Mouse (Mus musculus) spleen, embryonic (tissue): ENCODE results near the gene Lrp2.
"Not testable (repeated sequence)": the region's sequence is repeated elsewhere in the genome, so short reads cannot be mapped to it uniquely, and the experiment has no call there.

Experiments
- CTCF ChIA-PET: fragments of 350-600 bp; sonication (Branson Sonifier 250); formaldehyde crosslinking; loops from one replicate; lab custom pipeline; 2022; lab: Charles Lee

Lrp2 gene

DNA sequence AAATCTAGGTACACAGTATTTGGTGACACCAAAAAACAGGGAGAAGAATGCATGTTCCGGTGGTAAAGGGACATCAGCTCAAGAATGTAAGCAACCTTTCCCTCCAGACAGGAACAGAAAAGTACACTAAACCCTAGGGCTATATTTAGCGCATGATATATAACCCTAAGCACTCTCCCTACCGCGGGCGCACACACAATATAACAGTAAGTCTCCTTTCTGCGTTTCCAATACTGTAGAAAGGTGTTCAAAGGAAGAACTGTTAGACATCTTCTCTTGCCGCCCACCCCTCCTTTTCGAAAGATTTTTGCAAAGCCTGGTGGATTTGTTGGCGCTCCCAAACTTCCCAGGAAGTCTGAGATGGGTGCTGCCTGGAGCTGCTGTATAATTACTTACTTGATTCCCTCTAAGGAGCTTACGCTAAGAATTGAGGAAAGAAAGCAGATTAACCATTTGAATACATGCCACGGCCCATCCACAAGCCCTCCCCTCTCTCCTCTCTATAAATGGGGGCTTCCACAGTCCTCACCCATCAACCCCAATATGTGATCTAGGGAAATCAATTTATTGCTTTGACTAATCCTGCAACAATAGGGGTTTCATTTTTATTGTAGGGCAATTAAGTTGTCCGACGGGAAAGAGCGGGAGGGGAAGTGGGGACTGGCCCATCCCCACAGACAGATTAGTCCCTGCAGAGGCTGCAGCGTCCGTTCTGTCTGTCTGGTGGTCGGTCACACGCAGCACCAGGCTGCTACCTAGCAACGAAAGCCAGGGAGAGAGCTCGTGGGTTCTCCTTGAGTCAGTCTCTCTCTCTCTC lies 1.5 kb downstream of the Lrp2 start:
- CTCF ChIA-PET = no interaction called here

DNA sequence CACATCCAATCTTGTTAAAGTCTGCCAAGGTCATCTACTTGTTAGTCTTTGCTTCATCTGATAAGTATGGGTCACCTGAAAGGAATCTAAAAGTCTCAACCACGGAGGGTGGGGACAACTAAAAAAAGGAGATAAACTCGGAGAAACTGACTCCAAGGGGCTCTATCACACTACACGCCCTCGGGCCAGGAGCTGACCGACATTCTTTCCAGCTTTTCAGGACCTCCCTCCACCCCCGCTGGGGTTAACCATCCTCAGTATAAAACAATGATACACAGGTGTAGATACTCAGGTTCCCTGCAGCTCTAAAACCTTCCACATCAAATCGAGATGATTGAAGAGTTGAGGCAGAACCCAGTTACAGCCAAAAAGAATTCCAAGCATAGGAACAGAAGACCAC lies 3.0 kb downstream of the Lrp2 start:
- CTCF ChIA-PET = no interaction called here

DNA sequence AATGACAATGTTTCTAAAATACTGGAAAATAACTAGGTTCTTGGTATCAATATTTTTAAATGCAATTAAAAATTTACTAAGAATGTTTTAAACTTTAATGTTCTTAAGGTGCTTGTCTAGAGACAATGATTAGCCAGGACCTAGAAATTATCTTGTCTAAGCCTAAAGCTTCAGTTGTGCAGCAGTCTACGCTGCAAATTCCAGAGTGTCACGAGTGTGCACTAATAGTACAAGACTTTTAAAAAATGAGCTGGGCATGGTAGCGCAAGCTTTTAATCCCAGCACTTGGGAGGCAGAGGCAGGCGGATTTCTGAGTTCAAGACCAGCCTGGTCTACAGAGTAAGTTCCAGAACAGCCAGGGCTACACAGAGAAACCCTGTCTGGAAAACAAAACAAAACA lies 3.8 kb downstream of the Lrp2 start:
- CTCF ChIA-PET = not testable (repeated sequence)

DNA sequence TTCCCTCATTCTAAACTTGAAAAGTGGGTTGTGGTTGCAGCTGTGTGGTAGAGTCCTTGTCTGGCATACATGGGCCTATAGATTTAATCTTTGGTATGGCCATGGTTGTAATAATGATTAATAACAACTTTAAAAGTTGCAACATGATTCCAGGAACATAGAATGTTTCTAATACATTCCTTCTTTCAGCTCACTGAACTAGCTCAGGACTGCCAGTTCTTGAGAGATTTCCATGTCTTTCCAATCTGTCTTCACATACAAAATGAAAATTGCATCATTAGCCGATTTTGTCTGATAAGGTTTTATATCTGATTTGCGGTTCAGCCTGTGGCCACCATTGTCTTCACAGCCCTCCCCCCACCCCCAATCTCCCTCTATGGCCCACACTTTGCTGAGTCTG lies 5.8 kb downstream of the Lrp2 start:
- CTCF ChIA-PET = no interaction called here

DNA sequence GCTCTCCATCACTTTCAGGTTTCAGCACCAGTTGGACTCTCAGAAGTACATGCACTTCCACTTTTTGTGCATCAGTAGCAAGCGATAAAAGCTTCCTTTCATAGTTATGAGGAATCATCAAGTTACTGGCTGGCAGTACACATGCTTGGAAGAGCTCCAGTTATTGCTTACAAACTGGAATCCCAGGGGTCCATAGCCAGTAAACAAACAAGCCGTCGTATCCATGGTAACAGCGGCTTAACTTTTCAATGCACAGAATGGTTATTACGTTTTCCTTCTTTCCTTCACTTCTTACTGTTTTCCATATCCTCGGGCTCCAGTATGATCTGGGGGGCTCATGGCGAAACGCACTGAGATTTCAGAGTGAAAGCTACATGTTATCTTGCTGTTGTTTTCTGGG lies 7.7 kb downstream of the Lrp2 start:
- CTCF ChIA-PET = no interaction called here

DNA sequence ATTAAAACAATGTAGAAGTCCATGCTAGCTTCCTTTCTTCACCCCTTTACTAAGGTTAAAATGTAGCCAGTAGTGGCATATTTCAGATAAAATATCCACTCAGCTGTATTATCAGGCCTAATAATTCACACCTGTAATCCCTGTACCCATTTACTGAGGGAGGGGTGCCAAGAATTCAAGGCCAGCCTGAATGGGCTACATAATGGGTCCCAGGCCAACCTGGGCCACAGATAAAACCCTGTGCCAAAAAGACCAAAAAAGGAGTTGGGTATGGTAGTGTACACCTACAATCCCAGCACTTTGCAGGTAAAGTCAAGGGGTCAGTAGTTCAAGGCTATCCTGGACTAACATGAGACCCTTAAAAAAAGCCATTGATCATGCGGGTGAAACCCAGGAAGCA lies 9.3 kb downstream of the Lrp2 start:
- CTCF ChIA-PET = no interaction called here

DNA sequence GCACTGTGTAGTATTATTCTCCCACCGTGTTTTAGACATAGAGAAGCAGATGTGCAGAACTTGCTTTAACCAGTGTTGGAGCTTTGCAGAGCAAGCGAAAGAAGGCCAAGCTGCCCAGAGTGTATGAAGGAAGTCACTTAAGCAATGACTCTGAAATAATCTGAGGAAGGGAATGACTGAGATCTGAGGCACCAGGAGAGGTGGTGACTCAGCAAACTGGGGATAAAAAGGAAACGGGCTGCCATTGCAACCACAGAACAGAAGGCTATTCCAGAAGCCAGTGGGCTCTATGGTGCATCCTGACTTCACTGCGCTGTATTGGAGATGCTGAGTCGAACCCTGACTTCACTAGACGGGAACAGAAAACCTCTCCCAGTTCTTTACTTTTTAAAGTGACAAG lies 10.9 kb downstream of the Lrp2 start:
- CTCF ChIA-PET = no interaction called here

DNA sequence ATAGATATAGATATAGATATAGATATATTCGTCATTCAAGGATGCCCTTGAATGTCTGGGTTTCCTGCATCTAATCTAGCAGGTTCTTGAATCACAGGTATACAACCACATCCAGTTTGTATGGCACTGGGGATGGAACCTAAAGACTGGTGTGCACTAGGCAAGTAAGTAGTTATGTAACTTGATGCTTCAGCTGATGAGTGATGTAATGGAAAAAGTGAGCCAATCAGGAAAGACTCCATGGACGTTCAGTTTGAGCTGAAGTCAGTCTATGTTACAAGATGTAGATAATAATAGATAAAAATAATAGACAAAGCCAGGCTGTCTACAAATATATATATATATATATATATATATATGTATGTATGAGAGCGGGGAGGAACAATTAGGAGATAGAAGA lies 11.6 kb downstream of the Lrp2 start:
- CTCF ChIA-PET = no interaction called here

DNA sequence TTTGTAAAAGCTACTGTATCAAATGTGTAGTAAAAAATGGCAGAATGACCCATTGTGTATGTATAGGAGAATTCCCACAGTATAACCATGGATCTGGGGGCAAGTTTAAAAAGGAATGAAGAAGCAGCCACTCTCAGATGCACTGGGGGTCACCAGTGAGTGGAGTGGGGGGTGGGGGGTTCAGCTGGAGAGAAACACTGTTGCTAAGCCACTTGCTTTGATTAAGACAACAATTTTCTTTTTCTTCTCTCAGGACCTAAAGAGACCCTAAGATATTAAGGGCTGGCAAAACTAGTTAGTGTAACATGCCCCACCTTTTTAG lies 12.2 kb downstream of the Lrp2 start:
- CTCF ChIA-PET = no interaction called here

DNA sequence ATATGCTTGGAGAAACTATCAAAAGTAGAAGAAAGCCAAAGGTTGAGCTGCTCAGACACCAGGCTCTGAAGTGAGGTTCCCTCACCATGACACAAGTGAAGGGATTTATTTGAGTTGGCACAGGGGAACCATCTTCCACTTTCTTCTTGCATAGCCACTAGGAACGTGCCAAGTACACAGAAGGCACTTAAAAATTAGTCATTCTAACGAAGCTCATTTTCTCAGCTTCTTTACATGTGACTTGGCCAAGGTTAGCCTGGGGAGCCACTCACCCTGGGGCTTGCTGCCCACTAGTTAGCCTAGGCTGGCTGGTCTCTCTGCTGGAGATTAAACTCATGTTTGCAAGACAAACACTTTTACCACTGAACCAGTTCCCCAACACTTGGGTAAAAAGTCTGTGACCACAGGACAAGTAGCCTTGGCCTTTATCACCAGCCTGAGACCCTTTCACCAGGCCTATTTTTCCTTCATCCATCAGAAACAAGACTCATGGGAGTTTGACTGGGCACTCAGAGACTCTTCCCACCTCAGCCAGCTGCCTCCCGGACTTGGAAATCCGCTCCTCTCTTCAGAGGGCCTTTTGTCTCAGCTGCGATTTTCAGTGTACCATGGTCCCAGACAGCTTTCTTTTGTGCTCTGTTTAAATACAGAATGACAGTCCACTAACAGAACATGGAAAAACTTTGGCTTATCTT lies 12.7 kb downstream of the Lrp2 start:
- CTCF ChIA-PET = no interaction called here

DNA sequence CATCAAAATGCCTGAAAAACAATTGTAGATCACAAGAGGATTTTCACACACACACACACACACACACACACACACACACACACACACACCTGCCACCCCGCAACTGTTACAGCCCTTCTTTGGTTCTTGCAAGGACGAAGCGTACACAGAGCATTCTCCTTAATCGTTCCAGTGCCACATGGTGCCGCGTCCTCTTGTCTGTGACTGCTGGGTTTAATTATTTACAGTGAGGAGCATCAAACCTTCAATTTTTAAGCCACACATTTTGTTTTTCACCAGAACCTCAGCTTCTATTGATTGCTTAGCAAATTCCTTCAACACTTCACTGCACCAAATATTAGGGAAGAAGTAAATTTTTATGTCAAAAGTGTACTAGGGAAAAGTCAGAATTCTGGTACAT lies 15.3 kb downstream of the Lrp2 start:
- CTCF ChIA-PET = no interaction called here

DNA sequence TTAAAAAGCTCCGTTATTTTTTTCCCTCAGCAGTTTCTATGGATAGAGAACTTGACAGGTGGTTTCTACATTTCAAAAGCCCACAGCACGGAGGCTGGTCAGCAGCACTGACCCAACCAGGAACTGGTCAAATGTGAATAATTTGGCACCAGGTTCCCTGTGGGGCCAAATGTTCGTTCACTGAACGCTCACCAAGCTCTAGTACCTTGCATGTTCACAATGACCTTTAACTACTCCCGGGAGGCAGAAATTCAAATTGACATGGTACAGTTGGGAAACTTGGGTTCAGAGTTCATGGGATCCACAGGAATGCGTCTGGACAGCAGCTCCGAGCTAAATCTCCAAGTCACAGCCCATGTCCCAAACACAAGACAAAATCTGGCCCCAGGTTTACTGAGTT lies 19.6 kb downstream of the Lrp2 start:
- CTCF ChIA-PET = no interaction called here

DNA sequence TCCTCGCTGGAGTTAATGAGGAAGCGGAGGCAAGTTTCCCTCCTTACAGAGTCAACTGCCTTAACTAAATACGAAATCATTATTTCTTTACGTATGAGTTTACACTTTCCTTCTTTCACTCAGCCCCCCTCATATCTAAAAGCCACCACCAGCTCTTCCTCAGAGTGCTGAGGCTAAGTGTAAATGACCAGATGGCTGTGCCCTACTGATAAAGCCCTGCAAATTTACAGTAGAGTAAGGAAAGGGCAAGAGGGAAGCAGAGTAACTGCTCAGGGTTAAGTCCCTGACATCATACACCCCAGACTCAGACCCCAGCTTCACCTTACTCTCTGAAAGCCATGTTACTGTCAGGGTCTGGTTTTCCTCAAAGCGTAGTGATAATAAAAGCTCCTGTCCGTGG lies 22.4 kb downstream of the Lrp2 start:
- CTCF ChIA-PET = no interaction called here

DNA sequence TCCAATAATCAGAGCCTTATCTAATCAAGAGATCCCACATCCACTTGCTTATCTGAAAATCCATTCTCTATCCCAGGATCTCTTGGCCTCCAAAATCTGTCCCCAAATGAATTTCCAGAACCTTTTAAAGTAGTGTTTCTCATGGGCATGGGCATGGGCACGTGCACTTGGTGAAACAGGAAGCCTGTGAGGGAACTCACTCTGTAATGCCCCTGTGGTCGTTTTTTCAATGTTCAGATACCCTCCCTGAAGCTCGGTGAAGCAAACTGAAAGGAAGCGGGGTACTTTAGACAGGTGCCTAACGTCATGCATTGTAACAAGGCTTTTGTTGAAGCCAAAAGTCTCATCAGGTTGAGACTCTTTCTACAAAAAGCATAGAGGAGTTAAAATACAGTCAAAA lies 23.1 kb downstream of the Lrp2 start:
- CTCF ChIA-PET = no interaction called here

DNA sequence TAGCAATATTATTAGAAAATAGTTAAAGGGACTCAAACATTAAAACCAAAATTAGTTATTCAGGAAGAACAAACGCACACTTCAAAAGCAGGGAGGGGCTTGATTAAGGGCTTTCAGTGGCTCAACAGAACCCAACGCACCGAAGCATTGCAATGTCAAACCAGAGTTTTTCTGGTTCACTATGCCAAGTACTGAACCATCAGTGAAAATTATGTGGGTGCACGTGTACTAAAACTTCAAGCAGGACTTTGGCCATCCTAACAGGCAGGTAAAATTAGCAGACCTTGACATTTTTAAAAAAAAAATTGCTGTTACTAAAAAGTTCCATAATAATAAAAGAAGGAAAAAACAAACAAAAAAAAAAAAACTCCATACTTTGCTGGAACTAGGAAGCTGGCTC lies 25.6 kb downstream of the Lrp2 start:
- CTCF ChIA-PET = no interaction called here

DNA sequence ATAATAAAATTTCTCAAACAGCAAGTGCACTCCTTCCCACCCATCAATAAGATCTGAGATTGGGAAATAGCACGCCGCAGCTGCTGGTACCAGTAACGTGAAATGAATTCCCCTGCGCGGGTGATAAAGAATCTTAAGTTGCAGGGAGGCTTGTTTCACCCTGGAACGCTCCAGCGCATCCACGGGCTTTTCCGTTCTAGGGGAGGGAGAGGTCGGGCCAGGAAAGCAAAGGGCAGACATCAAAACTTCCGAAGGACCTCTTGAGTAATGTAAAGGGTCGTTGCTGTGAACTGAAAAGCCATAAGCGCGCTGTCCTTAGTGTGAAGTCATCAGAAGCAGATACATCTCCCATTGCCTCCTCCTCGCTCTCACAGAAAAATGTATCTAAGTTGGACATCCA lies 26.5 kb downstream of the Lrp2 start:
- CTCF ChIA-PET = no interaction called here

DNA sequence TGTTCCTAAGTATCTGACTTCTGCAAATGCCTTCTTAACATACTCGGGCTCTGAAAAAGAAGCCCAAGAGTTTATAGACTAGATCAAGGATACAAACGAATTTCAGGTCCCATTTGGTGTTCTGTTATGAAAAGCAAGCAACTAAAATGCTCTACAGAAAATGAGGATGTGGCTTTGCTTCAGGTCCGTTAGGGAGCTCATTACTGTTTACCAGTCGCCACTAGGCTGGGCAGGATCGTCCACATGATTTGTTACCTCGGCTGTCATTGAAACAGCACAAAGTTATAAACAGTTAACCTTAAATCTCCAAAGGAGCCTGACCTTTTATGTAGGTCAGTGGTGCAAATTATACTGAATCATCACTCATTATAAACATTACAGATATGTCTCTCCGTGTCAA lies 29.2 kb downstream of the Lrp2 start:
- CTCF ChIA-PET = no interaction called here

DNA sequence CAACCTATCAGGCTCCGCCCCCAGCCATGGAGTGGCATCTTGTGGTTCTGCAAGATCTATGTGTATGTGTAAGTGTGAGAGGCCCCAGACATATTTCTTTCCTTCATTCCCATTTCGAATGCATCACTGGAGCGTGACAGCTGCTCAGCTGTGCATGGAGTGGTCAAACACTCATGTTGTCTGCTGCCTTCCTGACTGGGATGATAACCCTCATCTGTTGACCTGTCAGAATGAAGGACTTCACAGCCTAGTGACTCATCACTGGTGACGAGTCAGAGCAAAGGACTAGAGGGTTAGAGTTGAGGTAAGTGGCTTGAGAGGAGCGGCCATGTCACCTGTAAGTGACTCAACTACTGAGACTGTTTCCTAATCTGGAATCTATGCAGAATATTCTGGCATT lies 34.2 kb downstream of the Lrp2 start:
- CTCF ChIA-PET = interaction anchor here (0.6 kb wide), 1 partner anchor 19 kb away, joined by 3 read pairs; no protein-coding TSS in a partner anchor

DNA sequence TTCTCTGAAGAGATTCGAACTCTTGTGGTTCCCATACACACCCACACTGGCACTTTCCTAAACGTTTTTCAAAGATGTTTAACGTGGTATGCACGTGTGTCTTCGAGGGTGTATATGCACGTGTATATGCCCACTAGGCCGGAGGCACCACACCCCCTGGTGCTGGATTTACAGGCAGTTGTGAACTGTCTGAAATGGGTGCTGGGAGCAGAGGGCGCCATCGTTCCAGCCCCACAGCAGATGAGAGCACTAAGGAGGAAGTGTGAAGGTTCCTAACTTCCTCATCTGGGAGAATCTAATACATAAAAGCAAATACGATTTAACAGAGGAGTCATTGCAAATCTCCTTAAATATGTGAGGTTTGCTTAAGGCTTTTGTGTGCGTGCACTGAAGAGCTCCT lies 39.0 kb downstream of the Lrp2 start:
- CTCF ChIA-PET = no interaction called here

DNA sequence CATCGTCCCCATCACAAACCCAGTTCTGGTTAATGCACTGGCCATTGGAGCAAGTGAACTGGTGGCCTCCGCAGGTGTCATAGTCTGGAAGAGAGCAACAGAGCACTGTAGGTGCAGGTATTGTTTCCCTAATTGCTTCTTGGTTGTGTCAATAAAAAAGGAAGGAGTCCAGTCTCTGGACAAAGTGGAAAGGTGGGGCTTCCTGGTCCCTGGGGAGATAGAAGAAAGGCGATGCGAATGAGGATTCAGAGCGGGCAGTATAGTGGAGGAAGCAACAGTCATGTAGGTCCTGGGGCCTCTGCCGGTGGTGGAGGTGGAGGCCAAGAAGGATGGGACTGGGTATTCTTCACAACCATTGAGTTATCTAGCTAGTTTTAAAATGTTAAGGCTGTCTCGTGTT lies 49.8 kb downstream of the Lrp2 start:
- CTCF ChIA-PET = no interaction called here

DNA sequence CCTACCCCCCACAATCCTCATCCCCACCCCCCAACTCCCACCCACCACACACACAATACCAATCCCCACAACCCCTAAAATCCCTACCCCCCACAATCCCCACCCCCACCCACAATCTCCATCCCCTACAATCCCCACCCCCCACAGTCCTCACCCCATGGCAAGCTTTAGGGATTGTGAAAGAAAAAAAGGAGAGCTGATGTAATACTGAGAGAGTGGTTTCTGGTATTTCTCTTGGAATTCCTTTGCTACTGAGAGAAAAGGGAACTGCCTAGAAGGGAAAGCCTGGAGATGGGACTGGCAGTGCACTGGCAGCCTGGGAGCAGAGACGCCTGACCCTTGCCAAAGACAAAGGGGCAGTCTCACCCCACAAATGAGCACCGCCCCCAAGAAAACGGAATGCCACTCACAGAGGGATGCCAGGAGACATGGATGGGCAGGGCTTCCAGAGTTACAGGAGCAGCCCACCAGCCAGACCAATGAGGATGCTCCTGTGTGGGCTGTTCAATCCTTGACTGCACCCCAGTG lies 54.3 kb downstream of the Lrp2 start:
- CTCF ChIA-PET = no interaction called here

DNA sequence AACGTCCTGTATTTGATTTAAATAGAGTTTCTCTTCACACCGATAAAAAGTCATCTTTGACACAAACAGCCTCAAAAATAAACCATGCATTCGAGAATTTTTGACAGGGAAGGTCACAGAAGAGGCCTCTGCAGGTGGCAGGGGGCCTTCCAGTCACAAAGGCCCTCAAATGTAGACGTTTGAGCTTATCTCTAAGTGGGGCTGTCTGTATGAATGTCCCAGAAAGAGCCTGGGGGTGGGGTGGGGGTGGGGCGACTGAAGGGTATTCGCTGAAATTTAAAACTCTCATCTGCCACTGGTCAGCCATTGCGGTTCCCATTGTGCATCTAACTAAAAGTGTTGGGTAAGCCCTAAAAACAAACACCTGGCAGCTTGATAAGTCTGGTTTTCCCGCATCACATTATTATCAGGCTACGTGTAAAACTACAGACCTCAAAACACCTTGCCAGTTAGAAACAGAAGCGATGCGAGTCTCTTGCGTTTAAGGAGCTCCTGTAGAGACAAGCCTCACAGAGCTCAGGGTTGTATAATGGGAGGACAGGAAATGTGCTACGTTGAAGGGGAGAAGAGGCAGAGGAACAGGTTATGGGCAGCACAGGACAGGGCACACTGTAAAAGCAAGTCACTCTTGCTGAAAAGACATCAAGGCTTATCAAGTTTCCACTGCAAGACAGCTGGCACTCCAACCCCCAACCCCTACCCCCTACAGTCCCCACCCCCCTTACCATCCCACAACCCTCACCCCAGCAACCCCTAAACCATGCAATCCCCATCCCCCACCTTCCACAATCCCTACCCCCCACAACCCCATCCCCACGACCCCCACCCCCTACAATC lies 55.0 kb downstream of the Lrp2 start:
- CTCF ChIA-PET = no interaction called here

DNA sequence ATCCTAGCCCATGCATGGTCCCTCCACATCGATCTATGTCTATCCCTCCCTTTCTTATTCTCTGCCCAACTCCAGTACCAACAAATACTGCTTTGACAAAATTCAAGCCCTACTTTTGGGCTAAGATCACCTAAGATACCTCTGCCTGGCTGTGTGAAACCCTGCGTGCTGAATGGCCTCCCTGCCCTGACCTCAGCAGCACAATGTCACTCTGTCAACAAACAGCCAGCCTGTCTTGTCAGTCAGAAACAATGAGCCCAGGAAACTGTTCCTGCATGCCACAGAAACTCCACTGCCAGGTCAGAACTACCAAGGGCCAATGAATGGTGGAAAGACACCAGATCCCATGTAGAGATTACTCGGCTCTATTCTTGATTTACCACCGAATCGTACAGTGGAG lies 55.7 kb downstream of the Lrp2 start:
- CTCF ChIA-PET = no interaction called here
